Mouse (Mus musculus): ENCODE measurements around the gene Rin3.

Gene Rin3

DNA sequence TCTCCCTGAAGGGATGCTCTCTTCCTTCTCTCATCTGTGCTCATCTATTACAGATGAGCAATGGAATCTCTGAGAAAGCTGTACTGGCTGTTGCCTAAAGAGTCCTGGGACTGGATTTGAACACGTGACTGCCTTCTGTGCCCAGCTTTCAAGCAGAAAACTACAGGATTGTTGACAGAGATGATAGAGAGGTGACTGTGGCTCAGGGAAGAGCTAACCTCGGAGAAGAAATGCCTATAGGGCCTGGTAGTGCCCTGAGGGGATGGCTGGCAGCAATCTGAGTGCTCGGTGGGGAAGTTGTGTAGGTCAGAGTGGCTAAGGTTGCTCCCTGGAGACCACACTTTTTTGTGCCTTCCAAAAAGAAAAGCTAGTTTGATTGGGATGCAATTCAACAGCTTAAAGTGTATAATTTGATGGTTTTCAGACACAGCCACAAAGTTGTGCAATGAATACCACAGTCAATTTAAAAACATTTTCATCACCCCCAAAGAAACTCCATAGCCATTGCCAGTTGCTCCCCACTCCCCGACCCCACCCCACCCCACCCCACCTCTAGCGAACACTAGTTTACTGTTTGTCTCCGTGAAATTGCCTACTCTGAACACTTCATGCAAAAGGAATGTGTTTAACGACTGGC is 1.9 kb upstream of the Rin3 start:
- DNase-seq (ENCODE audit: low read depth, low spot score): peak; percentile 54

DNA sequence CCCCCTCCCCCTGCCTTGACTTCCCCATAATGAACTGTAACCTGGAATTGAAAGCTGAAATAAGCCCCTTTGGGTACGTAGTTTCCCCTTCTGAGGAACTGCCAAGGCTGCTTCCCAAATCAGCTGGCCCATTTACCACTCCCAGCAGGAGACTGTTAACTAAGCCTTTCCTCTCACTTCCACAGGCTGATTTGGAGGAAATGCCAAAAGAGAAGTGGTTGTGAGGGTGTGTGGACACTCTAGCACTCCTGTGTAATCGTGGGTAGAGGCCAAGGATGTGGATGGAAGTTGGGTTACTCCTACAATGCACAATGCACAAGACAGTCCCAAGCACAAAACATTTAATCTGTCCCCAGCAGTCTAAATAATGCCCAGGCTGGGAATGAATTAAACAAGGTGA is 722 bp upstream of the Rin3 start:
- DNase-seq (ENCODE audit: low read depth, low spot score): no peak

DNA sequence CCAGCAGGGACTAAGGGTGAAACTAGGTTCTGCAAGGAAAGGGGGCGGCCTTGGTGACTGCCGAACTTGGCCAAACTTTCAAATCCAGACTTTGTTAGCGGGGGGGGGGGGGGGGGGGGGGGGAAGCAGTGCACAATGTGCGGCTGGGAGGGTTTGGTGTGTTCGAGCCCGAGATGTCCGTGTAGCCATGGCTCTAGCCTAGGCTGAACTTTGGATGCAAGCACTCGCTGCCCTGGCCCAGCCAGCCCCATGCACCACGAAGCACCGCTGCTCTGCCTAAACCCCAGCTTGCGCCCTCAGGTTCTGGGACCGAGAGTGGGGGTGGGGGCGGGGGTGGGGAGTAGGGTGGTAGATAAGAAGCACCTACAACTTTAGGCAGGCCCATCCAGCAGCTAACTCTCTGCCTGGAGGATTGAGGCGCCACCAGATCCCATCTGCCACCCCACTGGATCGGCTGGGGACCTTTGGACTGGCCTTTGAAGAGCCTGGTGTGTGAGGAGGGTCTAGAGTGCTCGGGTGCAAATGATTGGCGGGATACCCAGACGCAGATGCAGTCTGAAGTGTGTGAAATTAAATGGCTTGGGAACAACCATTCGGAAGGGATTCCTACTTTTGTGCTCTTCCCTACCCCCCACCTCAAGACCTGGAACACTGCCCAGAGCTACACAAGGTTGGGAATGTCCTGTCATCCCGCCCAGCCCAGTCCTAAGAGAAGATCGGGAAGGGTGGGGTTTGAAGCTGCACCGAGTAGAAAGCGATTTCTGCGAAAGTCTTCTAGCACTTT is 827 bp downstream of the Rin3 start:
- peak; percentile 38 for DNase-seq (ENCODE audit: low read depth, low spot score)

GRCm38 (mm10) chr12:102284267-102284610 is 1.4 kb downstream of the Rin3 start:
- DNase-seq (ENCODE audit: low read depth, low spot score): no peak

DNA sequence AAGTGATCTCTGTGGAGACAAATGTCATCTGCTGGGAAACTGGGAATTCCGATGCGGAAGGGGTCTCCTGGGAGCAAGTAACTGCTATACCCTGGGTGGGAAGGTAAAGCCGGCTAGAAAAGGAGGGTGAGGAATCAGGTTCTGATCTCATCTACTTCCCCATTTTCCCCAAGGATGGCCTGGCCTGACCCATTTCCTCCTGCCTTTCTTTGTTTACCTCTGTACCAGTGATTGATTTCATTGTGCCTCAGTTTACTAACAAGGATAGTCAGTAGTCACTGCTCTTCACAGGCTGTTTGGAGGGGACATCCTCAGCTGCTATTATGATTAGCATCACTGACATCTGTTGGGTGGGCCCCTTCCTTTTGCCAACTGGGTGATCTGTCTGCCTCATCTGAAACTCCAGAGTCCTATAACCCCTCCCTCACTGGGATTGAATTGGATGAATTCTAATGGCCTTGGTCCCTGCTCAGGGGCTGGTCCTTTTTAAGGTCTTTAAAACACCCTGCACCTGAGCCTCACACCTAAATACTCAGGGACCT is 1.8 kb downstream of the Rin3 start:
- no peak for DNase-seq (ENCODE audit: low read depth, low spot score)

GRCm38 (mm10) chr12:102285318-102285717 is 2.5 kb downstream of the Rin3 start:
- DNase-seq (ENCODE audit: low read depth, low spot score): no peak

GRCm38 (mm10) chr12:102285779-102286178 is 2.9 kb downstream of the Rin3 start:
- DNase-seq (ENCODE audit: low read depth, low spot score): no peak

DNA sequence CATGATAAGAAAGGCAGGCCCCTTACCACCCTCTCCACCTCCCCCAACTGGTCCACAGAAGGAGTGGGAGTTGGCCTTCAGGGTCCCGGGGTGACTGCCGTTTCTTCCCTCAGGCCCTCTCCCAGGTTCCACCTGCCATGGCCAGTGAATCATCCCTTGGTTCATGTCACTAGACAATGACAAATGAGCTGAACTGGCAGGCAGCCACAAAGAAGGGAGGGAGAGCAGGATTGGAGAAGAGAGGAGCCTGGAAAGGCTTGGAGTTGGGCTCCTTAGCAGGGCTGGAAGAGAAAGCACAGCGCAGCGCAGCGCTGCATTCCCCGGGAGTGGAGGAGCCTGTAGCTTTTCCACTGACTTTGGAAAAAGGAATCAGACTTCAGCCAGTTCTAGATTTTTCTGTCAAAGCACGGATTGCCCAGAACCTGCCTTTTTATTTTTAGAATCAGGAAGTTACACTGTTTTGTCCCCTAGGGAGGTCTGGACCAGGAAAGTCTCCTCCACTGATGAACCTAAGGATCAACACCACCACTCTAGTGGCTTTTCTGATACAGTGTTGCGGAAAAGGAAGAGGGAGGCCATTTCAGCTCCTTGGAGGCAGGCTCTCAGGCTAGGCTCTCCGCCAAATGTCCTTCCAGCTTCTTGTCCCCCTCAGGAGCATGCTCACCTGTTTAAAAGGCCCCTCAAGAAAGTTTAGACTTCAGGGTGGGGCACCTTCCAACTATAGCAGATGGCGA is 4.0 kb downstream of the Rin3 start:
- no peak for DNase-seq (ENCODE audit: low read depth, low spot score)

GRCm38 (mm10) chr12:102287904-102288602 is 5.2 kb downstream of the Rin3 start:
- no peak for DNase-seq (ENCODE audit: low read depth, low spot score)

- DNase-seq (ENCODE audit: low read depth, low spot score): no peak
Measured at GRCm38 (mm10) chr12:102288846-102289245, 6.0 kb downstream of the Rin3 start.

- no peak for DNase-seq (ENCODE audit: low read depth, low spot score)
Measured at GRCm38 (mm10) chr12:102289568-102289967, 6.7 kb downstream of the Rin3 start.

DNA sequence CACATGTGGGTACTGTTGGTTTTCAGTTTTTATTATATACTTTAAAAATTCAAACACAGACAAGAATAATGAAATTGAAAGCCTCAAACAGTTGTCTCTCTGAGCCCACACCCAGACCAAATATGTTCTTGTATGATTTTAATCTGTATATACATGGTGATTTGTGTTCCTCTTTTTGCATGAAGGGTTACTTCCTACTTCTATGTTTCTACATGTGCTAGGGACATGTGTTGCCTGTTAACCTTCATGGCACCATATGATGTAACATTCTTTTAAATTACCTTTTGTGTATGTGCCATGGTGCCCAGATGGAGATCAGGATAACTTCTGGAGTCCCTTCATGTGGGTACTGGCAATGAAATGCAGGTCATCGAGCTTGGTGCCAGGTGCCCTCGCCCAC is 7.8 kb downstream of the Rin3 start:
- no peak for DNase-seq (ENCODE audit: low read depth, low spot score)

DNA sequence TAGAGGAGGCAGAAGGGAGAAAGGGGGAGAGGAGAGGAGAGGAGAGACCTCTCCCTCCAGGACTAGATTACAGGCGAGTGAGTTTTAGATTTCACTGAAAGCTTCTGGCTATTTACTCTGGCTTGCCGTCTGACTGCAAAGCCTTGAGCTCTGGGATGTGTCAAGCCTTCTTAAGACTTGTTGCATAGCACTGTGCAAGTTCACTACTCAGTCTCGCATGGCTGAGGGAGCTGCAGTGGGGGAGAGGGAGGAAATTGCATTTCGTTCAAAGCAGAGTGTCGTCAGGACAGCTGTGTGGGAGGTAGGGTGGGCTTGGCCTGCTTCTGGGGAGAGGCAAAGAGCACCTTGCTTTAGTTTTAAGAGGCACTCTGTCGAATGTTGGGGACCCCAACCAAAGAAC is 8.8 kb downstream of the Rin3 start:
- no peak for DNase-seq (ENCODE audit: low read depth, low spot score)

DNA sequence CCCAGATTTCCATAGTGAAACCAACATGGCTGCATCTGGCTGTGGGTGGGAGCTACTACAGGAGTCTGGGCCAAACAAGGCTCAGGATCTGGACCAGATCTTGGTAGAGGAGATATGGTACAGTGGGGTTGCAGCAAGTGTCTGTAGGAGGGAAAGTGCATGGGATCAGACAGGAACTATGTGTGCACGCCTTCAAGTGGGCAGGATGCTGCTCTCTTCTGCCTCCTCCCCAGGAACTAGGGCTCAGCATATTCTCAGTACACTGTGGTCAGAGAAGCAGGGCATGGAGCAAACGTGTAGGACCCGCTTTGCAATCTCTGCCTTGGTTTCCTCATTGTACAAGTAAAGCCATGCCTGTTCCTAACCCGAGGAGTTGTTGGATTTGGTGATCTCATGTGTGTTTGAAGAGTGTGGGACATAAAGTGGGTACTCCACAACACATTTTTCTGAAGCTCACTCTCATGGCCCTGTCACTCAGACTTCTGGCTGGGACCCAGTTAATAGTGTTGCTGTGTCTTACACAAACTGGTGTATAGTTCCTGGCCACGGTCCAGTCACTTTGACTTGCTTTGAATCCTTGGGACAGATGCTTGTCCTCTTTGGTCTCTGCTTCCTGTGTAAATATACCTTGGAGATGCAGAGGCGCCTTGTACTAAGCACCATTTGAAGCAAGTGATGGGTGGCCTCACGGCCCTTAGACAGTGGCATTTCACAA is 9.8 kb downstream of the Rin3 start:
- DNase-seq (ENCODE audit: low read depth, low spot score): no peak

GRCm38 (mm10) chr12:102294634-102295033 is 11.8 kb downstream of the Rin3 start:
- no peak for DNase-seq (ENCODE audit: low read depth, low spot score)

- no peak for DNase-seq (ENCODE audit: low read depth, low spot score)
Measured at GRCm38 (mm10) chr12:102295230-102295629, 12.4 kb downstream of the Rin3 start.

DNA sequence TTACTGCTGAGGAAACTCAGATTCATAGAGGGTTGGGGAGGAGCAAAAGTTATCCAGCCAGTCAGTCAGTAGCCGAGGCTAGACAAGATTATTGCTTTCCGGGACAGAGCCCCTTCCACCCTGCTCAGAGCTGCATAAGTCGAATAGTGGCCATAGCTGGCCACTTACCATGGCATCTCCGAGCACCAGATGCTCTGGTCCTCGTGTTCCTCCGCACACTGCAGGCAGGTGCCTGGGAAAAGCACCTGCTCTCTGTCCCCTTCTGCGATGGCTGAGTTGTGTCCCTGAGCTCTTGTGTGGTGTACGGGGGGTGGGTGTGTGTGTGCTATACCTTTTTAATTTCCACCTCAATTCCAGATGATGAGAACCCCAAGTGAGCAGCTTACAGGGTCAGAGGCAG is 12.8 kb downstream of the Rin3 start:
- DNase-seq (ENCODE audit: low read depth, low spot score): no peak

GRCm38 (mm10) chr12:102296361-102296760 is 13.5 kb downstream of the Rin3 start:
- no peak for DNase-seq (ENCODE audit: low read depth, low spot score)

GRCm38 (mm10) chr12:102296967-102297366 is 14.1 kb downstream of the Rin3 start:
- DNase-seq (ENCODE audit: low read depth, low spot score): no peak

- no peak for DNase-seq (ENCODE audit: low read depth, low spot score)
Measured at GRCm38 (mm10) chr12:102299209-102299608, 16.4 kb downstream of the Rin3 start.

DNA sequence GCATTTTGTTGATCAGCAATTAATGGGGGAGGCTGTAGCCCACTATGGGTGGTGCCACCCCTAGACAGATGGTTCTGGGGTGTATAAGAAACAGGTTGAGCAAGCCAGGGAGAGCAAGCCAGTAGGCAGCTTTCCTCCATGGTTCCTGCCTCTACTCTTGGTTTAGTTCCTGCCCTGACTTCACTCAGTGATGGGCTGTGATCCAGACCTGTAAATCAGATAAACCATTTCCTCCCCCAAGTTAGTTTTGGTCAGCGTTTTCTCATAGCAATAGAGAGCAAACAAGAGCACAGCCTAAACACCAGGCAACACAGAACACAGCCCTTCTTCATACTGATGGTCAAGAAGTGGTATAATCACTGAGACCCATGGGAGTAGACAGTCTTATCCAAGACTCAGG is 18.7 kb downstream of the Rin3 start:
- no peak for DNase-seq (ENCODE audit: low read depth, low spot score)

All from skeletal muscle tissue, adult 2 months (tissue).